Comparison of ENCODE assay signal across 9 mouse cellular contexts in the genomic region with DNA sequence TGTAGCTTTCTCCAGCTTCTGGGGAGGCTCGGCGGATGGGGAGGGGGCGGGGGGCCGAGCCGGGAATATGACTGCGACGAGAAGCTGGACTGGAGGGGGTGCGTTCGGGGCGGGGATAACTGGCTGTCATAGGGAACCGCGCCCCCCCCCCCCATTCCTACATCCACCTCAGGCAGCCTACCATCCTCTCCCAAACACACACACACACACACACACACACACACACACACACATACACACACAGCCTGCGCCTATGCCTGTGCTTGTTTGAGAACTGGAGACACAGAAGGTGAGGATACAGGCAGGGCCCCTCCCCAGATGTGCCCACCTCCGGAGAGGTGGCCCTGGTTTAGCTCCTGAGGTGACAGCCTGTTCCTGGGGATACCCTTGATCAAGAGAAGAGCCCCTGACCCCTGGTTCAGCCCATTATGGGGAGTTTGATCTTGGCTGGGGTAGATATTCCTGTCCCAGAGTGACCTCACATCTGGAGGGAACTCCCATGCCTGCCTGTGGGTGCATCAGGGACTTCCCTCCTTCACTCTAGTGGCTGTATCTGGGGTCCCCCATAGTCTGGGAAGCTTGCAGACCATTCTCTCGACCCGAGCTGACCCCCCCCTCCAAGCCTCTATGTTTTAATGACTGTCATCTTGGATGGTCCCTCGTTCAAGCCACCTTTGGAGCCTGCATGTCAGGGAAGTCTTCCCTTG. TPM values are rescaled to one million over a fixed set of nuclear protein-coding genes. Genes with fewer than 3 reads are reported as not detected.
A peak's percentile ranks its signal among the peaks of the same experiment; 100 is the strongest.
DNase-seq lines count a peak whose midpoint lies in the region; ATAC-seq and TF ChIP-seq lines count a peak whose summit lies in the region.
"Had no signal": no experiment of that assay in that cellular context is flagged by ENCODE, and none has a peak within 500 bp of the region (broad histone marks: within the 10 kb centered on the region; RNA-seq: fewer than 3 reads in every experiment).

No protein-coding gene starts in this region.

- TF ChIP-seq CTCF in E14TG2a.4 (conservative IDR thresholded peaks at IDR 0.05; ENCODE audit: low read length) = no peak

- H3K4me3 ChIP-seq in E14TG2a.4 (replicated peaks; ENCODE audit: low read length) = peak overlapping the region; percentile 87
- peak overlapping the region; percentile 73 for H3K4me3 ChIP-seq in forebrain, embryonic 13.5 days
- peak overlapping the region; percentile 46 for H3K4me3 ChIP-seq in liver, embryonic 15.5 days (replicated peaks)

- peak overlapping the region; percentile 91 for H3K4me2 ChIP-seq in forebrain, embryonic 13.5 days
- peak overlapping the region; percentile 67 for H3K4me2 ChIP-seq in liver, embryonic 15.5 days

- 19% methylated on average over 9 of the region's 17 CpGs for WGBS in forebrain, embryonic 13.5 days
- WGBS in liver, embryonic 15.5 days (ENCODE audit: insufficient replicate concordance) = 9% methylated on average over 8 of the region's 17 CpGs

- H3K4me1 ChIP-seq in E14TG2a.4 (replicated peaks; ENCODE audit: low read depth, low read length) = peaks cover 45% of the 10 kb centered on the region
- H3K4me1 ChIP-seq in forebrain, embryonic 13.5 days = peaks cover 43% of the 10 kb centered on the region
- H3K4me1 ChIP-seq in liver, embryonic 15.5 days (replicated peaks) = peaks cover 13% of the 10 kb centered on the region

- H3K27ac ChIP-seq in forebrain, embryonic 13.5 days = peak overlapping the region; percentile 78
- H3K27ac ChIP-seq in liver, embryonic 15.5 days (replicated peaks) = no peak overlapping the region

- peaks cover 62% of the 10 kb centered on the region for H3K27me3 ChIP-seq in E14TG2a.4 (ENCODE audit: insufficient read depth, low read length)
- peaks cover 33% of the 10 kb centered on the region for H3K27me3 ChIP-seq in forebrain, embryonic 13.5 days
- peaks cover 100% of the 10 kb centered on the region for H3K27me3 ChIP-seq in liver, embryonic 15.5 days

- peak; percentile 18; the same call in 1 of the 2 replicates for ATAC-seq in frontal cortex, adult (ENCODE audit: low TSS enrichment)
- ATAC-seq in forebrain, embryonic 13.5 days = peak; percentile 26; the same call in 1 of the 2 replicates
- ATAC-seq in liver, embryonic 15.5 days (ENCODE audit: insufficient read depth) = no peak
- ATAC-seq in erythroid progenitor cell, adult 5-6 weeks (replicated peaks; ENCODE audit: low FRiP score, poor library complexity, severe bottlenecking) = no peak

- H3K9ac ChIP-seq in forebrain, embryonic 13.5 days = peak overlapping the region; percentile 88
- H3K9ac ChIP-seq in liver, embryonic 15.5 days = no peak overlapping the region

- no peaks in the 10 kb centered on the region for H3K9me3 ChIP-seq in E14TG2a.4 (ENCODE audit: low read length)
- no peaks in the 10 kb centered on the region for H3K9me3 ChIP-seq in forebrain, embryonic 13.5 days (replicated peaks)
- no peaks in the 10 kb centered on the region for H3K9me3 ChIP-seq in liver, embryonic 15.5 days (replicated peaks)

- DNase-seq in frontal cortex, postnatal 36 days (ENCODE audit: low spot score in 2 of 2) = no peak
- DNase-seq in adipocyte (ENCODE audit: low spot score) = no peak
- no peak for DNase-seq in layer of hippocampus, postnatal 14 days (ENCODE audit: low spot score in 2 of 2)

- H3K36me3 ChIP-seq in E14TG2a.4 (ENCODE audit: insufficient read depth, low read length) = peaks cover 9% of the 10 kb centered on the region
- H3K36me3 ChIP-seq in forebrain, embryonic 13.5 days (ENCODE audit: poor library complexity, severe bottlenecking) = no peaks in the 10 kb centered on the region
- no peaks in the 10 kb centered on the region for H3K36me3 ChIP-seq in liver, embryonic 15.5 days (replicated peaks)

RNA-seq across cellular contexts. Expression of a gene that starts 0.9 kb away (rescaled TPM):
- 15.1 and 17.0 TPM in 2 replicates for polyA plus RNA-seq in forebrain, embryonic 13.5 days (2015; fragmentation: Nextera tagmentation; extraction: Ambion mirVana)
- 0.28 and 0.45 TPM in 2 replicates for polyA plus RNA-seq in liver, embryonic 15.5 days (2015; fragmentation: Nextera tagmentation; extraction: Ambion mirVana)
- not detected in 2 replicates for total RNA-seq in erythroid progenitor cell, adult 5-6 weeks (2015; ENCODE audit: low replicate concordance)
- not detected in 2 replicates for total RNA-seq in erythroid progenitor cell, adult 5-6 weeks (2017; ENCODE audit: low replicate concordance)
- 10 to 100 TPM; 37.3 to 41.3 TPM for total RNA-seq in layer of hippocampus, postnatal 14 days (2021)

RNA-seq across cellular contexts. Expression of a gene that starts 19.7 kb away (rescaled TPM):
- polyA plus RNA-seq in forebrain, embryonic 13.5 days (2015; fragmentation: Nextera tagmentation; extraction: Ambion mirVana) = 182 and 189 TPM in 2 replicates
- 66.2 and 66.3 TPM in 2 replicates for polyA plus RNA-seq in liver, embryonic 15.5 days (2015; fragmentation: Nextera tagmentation; extraction: Ambion mirVana)
- total RNA-seq in erythroid progenitor cell, adult 5-6 weeks (2015; ENCODE audit: low replicate concordance) = 248 and 272 TPM in 2 replicates
- 292 and 327 TPM in 2 replicates for total RNA-seq in erythroid progenitor cell, adult 5-6 weeks (2017; ENCODE audit: low replicate concordance)
- total RNA-seq in layer of hippocampus, postnatal 14 days (2021) = 1 to 10 TPM; 7.6 to 8.7 TPM

RNA-seq across cellular contexts. Expression of a gene that starts 30.8 kb away (rescaled TPM):
- 118 and 130 TPM in 2 replicates for polyA plus RNA-seq in forebrain, embryonic 13.5 days (2015; fragmentation: Nextera tagmentation; extraction: Ambion mirVana)
- polyA plus RNA-seq in liver, embryonic 15.5 days (2015; fragmentation: Nextera tagmentation; extraction: Ambion mirVana) = 5.3 and 5.7 TPM in 2 replicates
- 15.5 and 18.0 TPM in 2 replicates for total RNA-seq in erythroid progenitor cell, adult 5-6 weeks (2015; ENCODE audit: low replicate concordance)
- total RNA-seq in erythroid progenitor cell, adult 5-6 weeks (2017; ENCODE audit: low replicate concordance) = 5.3 and 9.7 TPM in 2 replicates
- 100 to 1,000 TPM in 1 of 2 experiments, 10 to 100 TPM in 1; 96.1 to 106 TPM for total RNA-seq in layer of hippocampus, postnatal 14 days (2021)

RNA-seq across cellular contexts. Expression of a gene that starts 34.2 kb away (rescaled TPM):
- not detected in 2 replicates for polyA plus RNA-seq in forebrain, embryonic 13.5 days (2015; fragmentation: Nextera tagmentation; extraction: Ambion mirVana)
- not detected in 2 replicates for polyA plus RNA-seq in liver, embryonic 15.5 days (2015; fragmentation: Nextera tagmentation; extraction: Ambion mirVana)
- not detected in 2 replicates for total RNA-seq in erythroid progenitor cell, adult 5-6 weeks (2015; ENCODE audit: low replicate concordance)
- not detected in 2 replicates for total RNA-seq in erythroid progenitor cell, adult 5-6 weeks (2017; ENCODE audit: low replicate concordance)
- 1 to 10 TPM; 5.3 to 5.5 TPM for total RNA-seq in layer of hippocampus, postnatal 14 days (2021)
- total RNA-seq: neutrophil, adult 5-6 weeks had no signal

RNA-seq across cellular contexts. Expression of a gene that starts 46.2 kb away (rescaled TPM):
- 1.2 and 1.3 TPM in 2 replicates for polyA plus RNA-seq in forebrain, embryonic 13.5 days (2015; fragmentation: Nextera tagmentation; extraction: Ambion mirVana)
- 26.7 and 33.3 TPM in 2 replicates for polyA plus RNA-seq in liver, embryonic 15.5 days (2015; fragmentation: Nextera tagmentation; extraction: Ambion mirVana)
- total RNA-seq in erythroid progenitor cell, adult 5-6 weeks (2015; ENCODE audit: low replicate concordance) = 2.1 and 2.9 TPM in 2 replicates
- 5.4 and 8.2 TPM in 2 replicates for total RNA-seq in erythroid progenitor cell, adult 5-6 weeks (2017; ENCODE audit: low replicate concordance)
- 10 to 100 TPM; 76.3 to 83.1 TPM for total RNA-seq in layer of hippocampus, postnatal 14 days (2021)
- total RNA-seq: neutrophil, adult 5-6 weeks had no signal

Comparison
In these comparisons a context has a peak if more than half of its experiments do, and no peak if none do; other contexts are left out.
1. ATAC-seq: peak in frontal cortex, adult (single experiment) and forebrain, embryonic 13.5 days (single experiment); none in liver, embryonic 15.5 days (single experiment) and erythroid progenitor cell, adult 5-6 weeks (single experiment).
2. RNA of a gene that starts 0.9 kb away (total RNA-seq): 37.3 to 41.3 TPM in layer of hippocampus, postnatal 14 days; not detected in erythroid progenitor cell, adult 5-6 weeks; every median in the first group is over 10 times any median in the second.
3. RNA of a gene that starts 19.7 kb away (total RNA-seq): 248 to 327 TPM in erythroid progenitor cell, adult 5-6 weeks; 7.6 to 8.7 TPM in layer of hippocampus, postnatal 14 days; every median in the first group is over 10 times any median in the second.
4. RNA of a gene that starts 30.8 kb away (total RNA-seq): 96.1 to 106 TPM in layer of hippocampus, postnatal 14 days; 5.3 to 18.0 TPM in erythroid progenitor cell, adult 5-6 weeks; every median in the first group is over 4 times any median in the second.
5. Peak in every context shown above with its lines, with median percentiles within 50 percentile points of each other: H3K4me3 ChIP-seq.